Mouse (Mus musculus) kidney, embryonic 15.5 days (tissue): ENCODE measurements at regions not wholly inside any gene's neighbourhood (a gene's known extent, or its start where the extent isn't known, plus 50 kb on each side); places are given as distances from the start of the nearest gene placed in this dataset.

Experiments
- ATAC-seq: fragments of 200-750 bp; cut with Nextera tagmentation; replicated peaks from 2 replicates; pipeline ENCODE4 v1.8.0; 2017; ENCODE audit warnings: moderate TSS enrichment; ENCODE audit not compliant: low FRiP score
- H3K27ac ChIP-seq: fragments of 300-500 bp; sonication (generic); 2 replicates; pipeline ENCODE4 v1.5.1; 2015; ENCODE audit warnings: mild to moderate bottlenecking, inconsistent platforms
- H3K27me3 ChIP-seq: fragments of 300-500 bp; sonication (generic); 2 replicates; pipeline ENCODE4 v1.6.1; 2015; ENCODE audit warnings: inconsistent platforms
- H3K36me3 ChIP-seq: fragments of 300-500 bp; sonication (generic); 2 replicates; pipeline ENCODE4 v1.6.1; 2015; ENCODE audit warnings: inconsistent platforms
- H3K4me1 ChIP-seq: fragments of 300-500 bp; sonication (generic); 2 replicates; pipeline ENCODE4 v1.6.1; 2015; ENCODE audit warnings: inconsistent platforms
- H3K4me2 ChIP-seq: fragments of 300-500 bp; sonication (generic); 2 replicates; pipeline ENCODE4 v1.6.1; 2015; ENCODE audit warnings: moderate library complexity, mild to moderate bottlenecking, inconsistent platforms
- H3K4me3 ChIP-seq: fragments of 300-500 bp; sonication (generic); replicated peaks from 2 replicates; pipeline ENCODE4 v1.5.1; 2015; ENCODE audit warnings: mild to moderate bottlenecking, inconsistent platforms
- H3K9ac ChIP-seq: fragments of 300-500 bp; sonication (generic); 2 replicates; pipeline ENCODE4 v1.6.1; 2015; ENCODE audit warnings: mild to moderate bottlenecking, inconsistent platforms
- H3K9me3 ChIP-seq: fragments of 300-500 bp; sonication (generic); replicated peaks from 2 replicates; pipeline ENCODE4 v1.6.1; 2016; ENCODE audit warnings: inconsistent platforms
- WGBS: fragments of 180-500 bp; shearing (Covaris S2); methylation state at CpG from one replicate; pipeline ENCODE4 v1.1.7; 2015; ENCODE audit warnings: mixed read lengths; 5-methylcytosine and 5-hydroxymethylcytosine counted together

GRCm38 (mm10) chr16:30671584-30671983 is 72.1 kb downstream of the Fam43a start:
- no peaks in the 10 kb centered on the region for H3K9me3 ChIP-seq
- WGBS, result 64% methylated on average over 10 of the region's 10 CpGs

GRCm38 (mm10) chr16:30672776-30673550 is 73.4 kb downstream of the Fam43a start:
- Histone ChIP-seq H3K9ac (no peak overlapping the region), H3K4me3 (no peak overlapping the region), H3K9me3 (no peaks in the 10 kb centered on the region), H3K4me2 (no peak overlapping the region), H3K27ac (no peak overlapping the region), H3K27me3 (no peaks in the 10 kb centered on the region), H3K4me1 (no peaks in the 10 kb centered on the region), H3K36me3 (no peaks in the 10 kb centered on the region)
- 72% methylated on average over 15 of the region's 15 CpGs for WGBS
- no peak for ATAC-seq

More at GRCm38 (mm10) chr16:30671584-30671983, 72.1 kb downstream of the Fam43a start:
- Histone ChIP-seq H3K4me3 (no peak overlapping the region), H3K27ac (no peak overlapping the region), H3K27me3 (no peaks in the 10 kb centered on the region), H3K9ac (no peak overlapping the region), H3K36me3 (no peaks in the 10 kb centered on the region), H3K4me1 (no peaks in the 10 kb centered on the region), H3K4me2 (no peak overlapping the region)
- no peak for ATAC-seq

GRCm38 (mm10) chr16:30673662-30674061 is 74.1 kb downstream of the Fam43a start:
- no peak overlapping the region for H3K4me3 ChIP-seq
- ATAC-seq, result no peak
- H3K27me3 ChIP-seq, result no peaks in the 10 kb centered on the region
- H3K36me3 ChIP-seq, result no peaks in the 10 kb centered on the region
- WGBS, result 82% methylated on average over 15 of the region's 15 CpGs
- H3K4me1 ChIP-seq, result no peaks in the 10 kb centered on the region
- no peak overlapping the region for H3K9ac ChIP-seq
- H3K9me3 ChIP-seq, result no peaks in the 10 kb centered on the region
- H3K4me2 ChIP-seq, result no peak overlapping the region
- no peak overlapping the region for H3K27ac ChIP-seq

GRCm38 (mm10) chr16:30675829-30676228 is 76.3 kb downstream of the Fam43a start:
- Histone ChIP-seq H3K4me3 (no peak overlapping the region), H3K27ac (no peak overlapping the region), H3K27me3 (no peaks in the 10 kb centered on the region), H3K36me3 (no peaks in the 10 kb centered on the region), H3K4me1 (no peaks in the 10 kb centered on the region), H3K9ac (no peak overlapping the region), H3K4me2 (no peak overlapping the region), H3K9me3 (no peaks in the 10 kb centered on the region)
- ATAC-seq, result no peak
- WGBS, result 68% methylated on average over 4 of the region's 4 CpGs

GRCm38 (mm10) chr16:30677016-30677415 is 77.5 kb downstream of the Fam43a start:
- no peaks in the 10 kb centered on the region for H3K4me1 ChIP-seq
- no peak overlapping the region for H3K9ac ChIP-seq
- WGBS, result 84% methylated on average over 4 of the region's 4 CpGs
- no peak for ATAC-seq
- H3K36me3 ChIP-seq, result no peaks in the 10 kb centered on the region
- no peak overlapping the region for H3K4me2 ChIP-seq
- no peaks in the 10 kb centered on the region for H3K9me3 ChIP-seq
- no peak overlapping the region for H3K4me3 ChIP-seq
- H3K27ac ChIP-seq, result no peak overlapping the region
- no peaks in the 10 kb centered on the region for H3K27me3 ChIP-seq

- H3K4me3 ChIP-seq, result no peak overlapping the region
- no peak for ATAC-seq
- H3K27ac ChIP-seq, result no peak overlapping the region
- no peaks in the 10 kb centered on the region for H3K9me3 ChIP-seq
- H3K27me3 ChIP-seq, result no peaks in the 10 kb centered on the region
- H3K36me3 ChIP-seq, result no peaks in the 10 kb centered on the region
- H3K9ac ChIP-seq, result no peak overlapping the region
- H3K4me1 ChIP-seq, result no peaks in the 10 kb centered on the region
- WGBS, result 79% methylated on average over 7 of the region's 7 CpGs
- no peak overlapping the region for H3K4me2 ChIP-seq
Observed at GRCm38 (mm10) chr16:30677896-30678707, 78.6 kb downstream of the Fam43a start.

GRCm38 (mm10) chr16:30678708-30679492 is 79.4 kb downstream of the Fam43a start:
- Histone ChIP-seq H3K27me3 (no peaks in the 10 kb centered on the region), H3K9me3 (no peaks in the 10 kb centered on the region), H3K4me1 (no peaks in the 10 kb centered on the region), H3K4me3 (no peak overlapping the region), H3K9ac (no peak overlapping the region), H3K4me2 (no peak overlapping the region), H3K36me3 (no peaks in the 10 kb centered on the region), H3K27ac (no peak overlapping the region)
- no peak for ATAC-seq
- WGBS, result 80% methylated on average over 9 of the region's 9 CpGs

GRCm38 (mm10) chr16:30679493-30679811 is 79.9 kb downstream of the Fam43a start:
- Histone ChIP-seq H3K27me3 (no peaks in the 10 kb centered on the region), H3K4me1 (no peaks in the 10 kb centered on the region), H3K27ac (no peak overlapping the region), H3K4me2 (no peak overlapping the region), H3K9ac (no peak overlapping the region), H3K4me3 (no peak overlapping the region), H3K9me3 (no peaks in the 10 kb centered on the region), H3K36me3 (no peaks in the 10 kb centered on the region)
- WGBS, result 85% methylated on average over 3 of the region's 3 CpGs
- no peak for ATAC-seq

GRCm38 (mm10) chr16:30681421-30681820 is 81.9 kb downstream of the Fam43a start:
- ATAC-seq, result no peak
- no peaks in the 10 kb centered on the region for H3K9me3 ChIP-seq
- no peak overlapping the region for H3K4me3 ChIP-seq
- no peak overlapping the region for H3K9ac ChIP-seq
- WGBS, result 81% methylated on average over 4 of the region's 4 CpGs
- H3K4me1 ChIP-seq, result no peaks in the 10 kb centered on the region
- H3K36me3 ChIP-seq, result no peaks in the 10 kb centered on the region
- no peaks in the 10 kb centered on the region for H3K27me3 ChIP-seq
- no peak overlapping the region for H3K27ac ChIP-seq
- no peak overlapping the region for H3K4me2 ChIP-seq

- Histone ChIP-seq H3K9ac (no peak overlapping the region), H3K9me3 (no peaks in the 10 kb centered on the region), H3K4me2 (no peak overlapping the region), H3K36me3 (no peaks in the 10 kb centered on the region), H3K27ac (no peak overlapping the region), H3K27me3 (no peaks in the 10 kb centered on the region), H3K4me1 (no peaks in the 10 kb centered on the region), H3K4me3 (no peak overlapping the region)
- WGBS, result 92% methylated on average over 3 of the region's 3 CpGs
- ATAC-seq, result no peak
Observed at GRCm38 (mm10) chr16:30683986-30684385, 84.5 kb downstream of the Fam43a start.

- H3K4me2 ChIP-seq, result no peak overlapping the region
- H3K27ac ChIP-seq, result no peak overlapping the region
- H3K9me3 ChIP-seq, result no peaks in the 10 kb centered on the region
- H3K4me3 ChIP-seq, result no peak overlapping the region
- no peaks in the 10 kb centered on the region for H3K27me3 ChIP-seq
- peaks cover 8% of the 10 kb centered on the region; the same call in 1 of the 2 replicates for H3K4me1 ChIP-seq
- no peak for ATAC-seq
- 73% methylated on average over 6 of the region's 6 CpGs for WGBS
- H3K36me3 ChIP-seq, result no peaks in the 10 kb centered on the region
- H3K9ac ChIP-seq, result no peak overlapping the region
Observed at GRCm38 (mm10) chr16:30686536-30686935, 87.0 kb downstream of the Fam43a start.

GRCm38 (mm10) chr16:30687225-30687624 is 87.7 kb downstream of the Fam43a start:
- H3K9ac ChIP-seq, result no peak overlapping the region
- no peaks in the 10 kb centered on the region for H3K27me3 ChIP-seq
- H3K4me1 ChIP-seq, result peaks cover 14% of the 10 kb centered on the region
- H3K9me3 ChIP-seq, result no peaks in the 10 kb centered on the region
- H3K4me3 ChIP-seq, result no peak overlapping the region
- no peak overlapping the region for H3K27ac ChIP-seq
- no peak overlapping the region for H3K4me2 ChIP-seq
- 87% methylated on average over 6 of the region's 6 CpGs for WGBS
- H3K36me3 ChIP-seq, result no peaks in the 10 kb centered on the region
- ATAC-seq, result no peak
